Mouse (Mus musculus) lung, postnatal 0 days (tissue): ENCODE measurements around the gene Elmo1.

ENCODE experiments used
- CTCF ChIP-seq: IDR thresholded peaks from 2 replicates; pipeline ENCODE4 v1.5.1; 2016; ENCODE audit warnings: antibody characterized with exemption, mild to moderate bottlenecking
- EP300 ChIP-seq: IDR thresholded peaks from 2 replicates; pipeline ENCODE4 v1.6.1; 2016; ENCODE audit warnings: antibody characterized with exemption, mild to moderate bottlenecking, control low read depth

DNA sequence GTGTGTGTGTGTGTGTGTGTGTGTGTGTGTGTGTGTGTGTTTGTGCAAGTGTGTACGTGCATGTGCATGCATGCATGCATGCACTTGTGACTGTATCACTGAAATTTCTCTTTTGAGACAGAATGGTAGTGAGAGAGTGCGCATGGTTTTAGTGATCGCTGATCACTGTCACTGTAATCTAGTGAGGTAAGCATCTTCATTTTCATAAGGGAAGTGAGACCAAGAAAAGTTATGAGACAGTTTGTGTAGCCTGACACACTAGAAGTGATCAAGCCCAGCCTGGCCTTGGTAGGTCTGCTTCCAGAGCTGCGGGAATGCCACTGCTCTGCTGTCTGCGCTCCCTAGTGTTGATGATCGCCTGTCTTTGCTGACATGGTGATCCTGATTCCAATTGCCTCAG lies 122.3 kb downstream of the Elmo1 start:
- TF ChIP-seq EP300 (no peak), CTCF (no peak)
